Mouse (Mus musculus) lung, embryonic 15.5 days (tissue): Measurements from ENCODE around the gene Slc35f6. TPM values are rescaled to one million over a fixed set of nuclear protein-coding genes. Genes with fewer than 3 reads are reported as not detected.
A peak's percentile ranks its signal among the peaks of the same experiment; 100 is the strongest.

Experiments used
- ATAC-seq: fragments of 200-750 bp; cut with Nextera tagmentation; 2 replicates; pipeline ENCODE4 v1.8.0; 2017; ENCODE audit warnings: moderate number of reproducible peaks, borderline replicate concordance; ENCODE audit not compliant: low FRiP score, low TSS enrichment; ENCODE audit errors: extremely low read depth
- H3K27ac ChIP-seq: fragments of 300-500 bp; sonication (generic); 2 replicates; pipeline ENCODE4 v1.5.1; 2015; ENCODE audit warnings: moderate library complexity, mild to moderate bottlenecking, inconsistent platforms
- H3K27me3 ChIP-seq: fragments of 300-500 bp; sonication (generic); 2 replicates; pipeline ENCODE4 v1.6.1; 2015; ENCODE audit warnings: inconsistent platforms
- H3K36me3 ChIP-seq: fragments of 300-500 bp; sonication (generic); 2 replicates; pipeline ENCODE4 v1.6.1; 2015; ENCODE audit warnings: inconsistent platforms
- H3K4me1 ChIP-seq: fragments of 300-500 bp; sonication (generic); 2 replicates; pipeline ENCODE4 v1.6.1; 2015; ENCODE audit warnings: inconsistent platforms
- H3K4me2 ChIP-seq: fragments of 300-500 bp; sonication (generic); 2 replicates; pipeline ENCODE4 v1.6.1; 2015; ENCODE audit warnings: inconsistent platforms, mild to moderate bottlenecking, moderate library complexity
- H3K4me3 ChIP-seq: fragments of 300-500 bp; sonication (generic); 2 replicates; pipeline ENCODE4 v1.5.1; 2015; ENCODE audit warnings: mild to moderate bottlenecking, inconsistent platforms
- H3K9ac ChIP-seq: fragments of 300-500 bp; sonication (generic); 2 replicates; pipeline ENCODE4 v1.6.1; 2015; ENCODE audit warnings: inconsistent platforms
- H3K9me3 ChIP-seq: fragments of 300-500 bp; sonication (generic); 2 replicates; pipeline ENCODE4 v1.6.1; 2016; ENCODE audit warnings: inconsistent platforms
- WGBS: fragments of 180-500 bp; shearing (Covaris S2); methylation state at CpG from one replicate; pipeline ENCODE4 v1.1.7; 2015; 5-methylcytosine and 5-hydroxymethylcytosine counted together
- polyA plus RNA-seq: library from polyadenylated mRNA; unstranded; fragments of >200 nt; fragmentation: Nextera tagmentation; extraction: Ambion mirVana; gene quantifications from 2 replicates; pipeline ENCODE4 v1.2.1, GENCODE M21; 2015

Slc35f6 gene
- polyA plus RNA-seq, 1 experiment from 2014 or later: 26.1 TPM

GRCm38 (mm10) chr5:30643477-30644179 lies 4.1 kb upstream of the Slc35f6 start:
- no peak for ATAC-seq
- no peaks in the 10 kb centered on the region for H3K27me3 ChIP-seq
- H3K36me3 ChIP-seq: no peaks in the 10 kb centered on the region
- no peak overlapping the region for H3K4me3 ChIP-seq
- H3K9ac ChIP-seq: no peak overlapping the region
- peaks cover 5% of the 10 kb centered on the region for H3K4me1 ChIP-seq
- no peaks in the 10 kb centered on the region for H3K9me3 ChIP-seq
- 37% methylated on average over 5 of the region's 5 CpGs for WGBS
- H3K27ac ChIP-seq: no peak overlapping the region
- H3K4me2 ChIP-seq: no peak overlapping the region

GRCm38 (mm10) chr5:30646036-30646435 lies 1.7 kb upstream of the Slc35f6 start:
- ATAC-seq: no peak
- no peak overlapping the region for H3K4me3 ChIP-seq
- H3K36me3 ChIP-seq: no peaks in the 10 kb centered on the region
- H3K27me3 ChIP-seq: no peaks in the 10 kb centered on the region
- H3K27ac ChIP-seq: no peak overlapping the region
- no peaks in the 10 kb centered on the region for H3K9me3 ChIP-seq
- peaks cover 13% of the 10 kb centered on the region for H3K4me1 ChIP-seq
- H3K4me2 ChIP-seq: no peak overlapping the region
- H3K9ac ChIP-seq: no peak overlapping the region
- WGBS: 46% methylated on average over 2 of the region's 2 CpGs

GRCm38 (mm10) chr5:30647396-30647795 lies 337 bp upstream of the Slc35f6 start:
- no peaks in the 10 kb centered on the region for H3K27me3 ChIP-seq
- no peak for ATAC-seq
- peak overlapping the region; percentile 64 for H3K4me3 ChIP-seq
- peaks cover 13% of the 10 kb centered on the region for H3K4me1 ChIP-seq
- H3K27ac ChIP-seq: peak overlapping the region; percentile 69
- H3K9ac ChIP-seq: peak overlapping the region; percentile 66
- 7% methylated on average over 9 of the region's 9 CpGs for WGBS
- H3K4me2 ChIP-seq: peak overlapping the region; percentile 73
- H3K9me3 ChIP-seq: no peaks in the 10 kb centered on the region
- H3K36me3 ChIP-seq: no peaks in the 10 kb centered on the region

GRCm38 (mm10) chr5:30649558-30649957 lies 1.8 kb downstream of the Slc35f6 start:
- peaks cover 13% of the 10 kb centered on the region for H3K4me1 ChIP-seq
- ATAC-seq: no peak
- no peak overlapping the region for H3K9ac ChIP-seq
- 51% methylated on average over 4 of the region's 4 CpGs for WGBS
- no peak overlapping the region for H3K4me3 ChIP-seq
- no peak overlapping the region for H3K27ac ChIP-seq
- H3K27me3 ChIP-seq: no peaks in the 10 kb centered on the region
- H3K36me3 ChIP-seq: 0 out of 2 replicates have a peak, but pooled peaks cover 4% of the 10 kb centered on the region
- no peaks in the 10 kb centered on the region for H3K9me3 ChIP-seq
- H3K4me2 ChIP-seq: no peak overlapping the region

GRCm38 (mm10) chr5:30650756-30651155 lies 3.0 kb downstream of the Slc35f6 start:
- Histone ChIP-seq H3K9ac (no peak overlapping the region), H3K27ac (no peak overlapping the region), H3K4me1 (peaks cover 13% of the 10 kb centered on the region), H3K36me3 (peaks cover 5% of the 10 kb centered on the region; the same call in 1 of the 2 replicates), H3K4me3 (no peak overlapping the region), H3K4me2 (no peak overlapping the region), H3K27me3 (no peaks in the 10 kb centered on the region), H3K9me3 (no peaks in the 10 kb centered on the region)
- 90% methylated on average over 3 of the region's 3 CpGs for WGBS
- ATAC-seq: no peak

- Histone ChIP-seq H3K36me3 (peaks cover 10% of the 10 kb centered on the region), H3K4me2 (no peak overlapping the region), H3K27me3 (no peaks in the 10 kb centered on the region), H3K4me1 (peaks cover 13% of the 10 kb centered on the region), H3K27ac (no peak overlapping the region), H3K4me3 (no peak overlapping the region), H3K9ac (no peak overlapping the region), H3K9me3 (no peaks in the 10 kb centered on the region)
- WGBS: 96% methylated on average over 3 of the region's 3 CpGs
- ATAC-seq: no peak
These were observed 3.8 kb downstream of the Slc35f6 start for GRCm38 (mm10) chr5:30651554-30651953.

- no peaks in the 10 kb centered on the region for H3K9me3 ChIP-seq
- H3K4me3 ChIP-seq: no peak overlapping the region
- H3K27me3 ChIP-seq: no peaks in the 10 kb centered on the region
- peaks cover 17% of the 10 kb centered on the region for H3K36me3 ChIP-seq
- no peak for ATAC-seq
- WGBS: 77% methylated on average over 6 of the region's 6 CpGs
- H3K27ac ChIP-seq: no peak overlapping the region
- peaks cover 12% of the 10 kb centered on the region for H3K4me1 ChIP-seq
- H3K4me2 ChIP-seq: no peak overlapping the region
- no peak overlapping the region for H3K9ac ChIP-seq
These were observed 5.5 kb downstream of the Slc35f6 start for GRCm38 (mm10) chr5:30653246-30653645.

- Histone ChIP-seq H3K4me3 (no peak overlapping the region), H3K27me3 (no peaks in the 10 kb centered on the region), H3K36me3 (peaks cover 17% of the 10 kb centered on the region), H3K9ac (no peak overlapping the region), H3K27ac (no peak overlapping the region), H3K4me1 (no peaks in the 10 kb centered on the region), H3K9me3 (no peaks in the 10 kb centered on the region), H3K4me2 (no peak overlapping the region)
- ATAC-seq: no peak
- WGBS: 72% methylated on average over 8 of the region's 8 CpGs
These were observed 7.3 kb downstream of the Slc35f6 start for GRCm38 (mm10) chr5:30655042-30655441.

- ATAC-seq: no peak
- WGBS: 84% methylated on average over 6 of the region's 6 CpGs
- H3K4me1 ChIP-seq: no peaks in the 10 kb centered on the region
- H3K9me3 ChIP-seq: no peaks in the 10 kb centered on the region
- H3K36me3 ChIP-seq: peaks cover 17% of the 10 kb centered on the region
- H3K9ac ChIP-seq: no peak overlapping the region
- H3K4me3 ChIP-seq: no peak overlapping the region
- H3K27me3 ChIP-seq: no peaks in the 10 kb centered on the region
- H3K27ac ChIP-seq: no peak overlapping the region
- H3K4me2 ChIP-seq: no peak overlapping the region
These were observed 7.9 kb downstream of the Slc35f6 start for GRCm38 (mm10) chr5:30655526-30656195.

- Histone ChIP-seq H3K36me3 (peaks cover 17% of the 10 kb centered on the region), H3K4me1 (no peaks in the 10 kb centered on the region), H3K4me2 (no peak overlapping the region), H3K9me3 (no peaks in the 10 kb centered on the region), H3K4me3 (no peak overlapping the region), H3K27me3 (no peaks in the 10 kb centered on the region), H3K27ac (no peak overlapping the region), H3K9ac (no peak overlapping the region)
- ATAC-seq: no peak
- 72% methylated on average over 4 of the region's 4 CpGs for WGBS
These were observed 11.3 kb downstream of the Slc35f6 start for GRCm38 (mm10) chr5:30659042-30659441.

GRCm38 (mm10) chr5:30660278-30660677 lies 12.5 kb downstream of the Slc35f6 start:
- Histone ChIP-seq H3K9ac (no peak overlapping the region), H3K4me1 (no peaks in the 10 kb centered on the region), H3K4me3 (no peak overlapping the region), H3K27ac (no peak overlapping the region), H3K9me3 (no peaks in the 10 kb centered on the region), H3K27me3 (no peaks in the 10 kb centered on the region), H3K4me2 (no peak overlapping the region), H3K36me3 (peaks cover 13% of the 10 kb centered on the region)
- ATAC-seq: no peak
- 68% methylated on average over 1 of the region's 1 CpGs for WGBS

- no peak for ATAC-seq
- 90% methylated on average over 5 of the region's 5 CpGs for WGBS
- H3K4me1 ChIP-seq: 0 out of 2 replicates have a peak, but pooled peaks cover under 1% of the 10 kb centered on the region
- no peak overlapping the region for H3K4me3 ChIP-seq
- no peaks in the 10 kb centered on the region for H3K27me3 ChIP-seq
- no peak overlapping the region for H3K27ac ChIP-seq
- peaks cover 11% of the 10 kb centered on the region for H3K36me3 ChIP-seq
- H3K9me3 ChIP-seq: no peaks in the 10 kb centered on the region
- no peak overlapping the region for H3K4me2 ChIP-seq
- no peak overlapping the region for H3K9ac ChIP-seq
These were observed 13.1 kb downstream of the Slc35f6 start for GRCm38 (mm10) chr5:30660813-30661212.
